Mouse (Mus musculus) thymus, adult 2 months (tissue): ENCODE data around the gene Megf11. TPM values are rescaled to one million over a fixed set of nuclear protein-coding genes. Genes with fewer than 3 reads are reported as not detected.

Experiments
- DNase-seq: peaks from one replicate; pipeline ENCODE4 v3.0.0; 2021
- H3K27ac ChIP-seq: fragments of 200-500 bp; 2 replicates; pipeline ENCODE4 v1.5.1; 2012; ENCODE audit warnings: low read length, control low read depth; ENCODE audit not compliant: control insufficient read depth, insufficient read depth
- H3K27me3 ChIP-seq: fragments of 200-500 bp; 2 replicates; pipeline ENCODE4 v1.6.1; 2012; ENCODE audit warnings: mild to moderate bottlenecking, low read length, moderate library complexity, mixed read lengths; ENCODE audit not compliant: control insufficient read depth, insufficient read depth
- H3K36me3 ChIP-seq: fragments of 200-500 bp; 2 replicates; pipeline ENCODE4 v1.6.1; 2012; ENCODE audit warnings: mild to moderate bottlenecking, low read length, moderate library complexity; ENCODE audit not compliant: control insufficient read depth, insufficient read depth
- H3K4me1 ChIP-seq: fragments of 200-500 bp; replicated peaks from 2 replicates; pipeline ENCODE4 v1.6.1; 2012; ENCODE audit warnings: low read length; ENCODE audit not compliant: control insufficient read depth, insufficient read depth
- H3K4me3 ChIP-seq: fragments of 200-500 bp; 2 replicates; pipeline ENCODE4 v1.5.1; 2012; ENCODE audit warnings: mild to moderate bottlenecking, low read length, control low read depth, moderate library complexity; ENCODE audit not compliant: control insufficient read depth, insufficient read depth
- CTCF ChIP-seq: fragments of 200-500 bp; IDR thresholded peaks from 2 replicates; pipeline ENCODE4 v1.5.1; 2012; ENCODE audit warnings: mild to moderate bottlenecking, control low read depth, low read length, moderate library complexity, borderline replicate concordance; ENCODE audit not compliant: control insufficient read depth, poor library complexity, insufficient read depth; ENCODE audit errors: extremely low read depth
- POLR2A ChIP-seq: fragments of 200-500 bp; IDR thresholded peaks from 2 replicates; pipeline ENCODE4 v1.6.1; 2012; ENCODE audit warnings: mild to moderate bottlenecking, low read length, control low read depth, moderate library complexity; ENCODE audit not compliant: control insufficient read depth, poor library complexity, insufficient read depth; ENCODE audit errors: extremely low read depth
- WGBS: fragments of 180-500 bp; shearing (Covaris S2); methylation state at CpG from one replicate; pipeline ENCODE4 v1.1.7; 2018; 5-methylcytosine and 5-hydroxymethylcytosine counted together
- polyA plus RNA-seq: library from polyadenylated mRNA; depleted of rRNA; stranded (reverse); fragments of >200 nt; gene quantifications from 2 replicates; pipeline ENCODE4 v1.2.3, GENCODE M21; 2012

Megf11 gene
- polyA plus RNA-seq, 1 experiment: 0.70 TPM

GRCm38 (mm10) chr9:64572629-64573190, 187.3 kb downstream of the Megf11 start:
- Histone ChIP-seq H3K4me3 (no peak overlapping the region), H3K27me3 (no peaks in the 10 kb centered on the region), H3K27ac (no peak overlapping the region), H3K4me1 (no peaks in the 10 kb centered on the region), H3K36me3 (no peaks in the 10 kb centered on the region)
- WGBS: 80% methylated on average over 7 of the region's 7 CpGs
- TF ChIP-seq CTCF: no peak
- TF ChIP-seq POLR2A: no peak
- no peak for DNase-seq

GRCm38 (mm10) chr9:64575658-64576057, 190.2 kb downstream of the Megf11 start:
- H3K27me3 ChIP-seq: no peaks in the 10 kb centered on the region
- TF ChIP-seq POLR2A (no peak), CTCF (no peak)
- no peak for DNase-seq
- H3K27ac ChIP-seq: no peak overlapping the region
- H3K4me3 ChIP-seq: no peak overlapping the region
- H3K36me3 ChIP-seq: no peaks in the 10 kb centered on the region
- no peaks in the 10 kb centered on the region for H3K4me1 ChIP-seq

GRCm38 (mm10) chr9:64576143-64576878, 190.9 kb downstream of the Megf11 start:
- H3K27me3 ChIP-seq: no peaks in the 10 kb centered on the region

GRCm38 (mm10) chr9:64577156-64577555, 191.7 kb downstream of the Megf11 start:
- TF ChIP-seq POLR2A (no peak), CTCF (no peak)
- Histone ChIP-seq H3K36me3 (no peaks in the 10 kb centered on the region), H3K27me3 (no peaks in the 10 kb centered on the region), H3K4me1 (no peaks in the 10 kb centered on the region), H3K4me3 (no peak overlapping the region), H3K27ac (no peak overlapping the region)
- DNase-seq: no peak
- 93% methylated on average over 3 of the region's 3 CpGs for WGBS

More at GRCm38 (mm10) chr9:64576143-64576878, 190.9 kb downstream of the Megf11 start:
- Histone ChIP-seq H3K36me3 (no peaks in the 10 kb centered on the region), H3K4me1 (no peaks in the 10 kb centered on the region), H3K4me3 (no peak overlapping the region), H3K27ac (no peak overlapping the region)
- TF ChIP-seq CTCF: no peak
- no peak for TF ChIP-seq POLR2A
- WGBS: 85% methylated on average over 5 of the region's 5 CpGs
- no peak for DNase-seq

- TF ChIP-seq CTCF: no peak
- TF ChIP-seq POLR2A: no peak
- no peaks in the 10 kb centered on the region for H3K4me1 ChIP-seq
- DNase-seq: no peak
- no peaks in the 10 kb centered on the region for H3K36me3 ChIP-seq
- H3K27ac ChIP-seq: no peak overlapping the region
- no peaks in the 10 kb centered on the region for H3K27me3 ChIP-seq
- H3K4me3 ChIP-seq: no peak overlapping the region
These were observed 192.6 kb downstream of the Megf11 start for GRCm38 (mm10) chr9:64578014-64578413.

GRCm38 (mm10) chr9:64579306-64579705, 193.9 kb downstream of the Megf11 start:
- DNase-seq: no peak
- WGBS: 68% methylated on average over 1 of the region's 1 CpGs
- Histone ChIP-seq H3K4me1 (no peaks in the 10 kb centered on the region), H3K36me3 (no peaks in the 10 kb centered on the region), H3K27me3 (no peaks in the 10 kb centered on the region), H3K4me3 (no peak overlapping the region), H3K27ac (no peak overlapping the region)
- TF ChIP-seq POLR2A (no peak), CTCF (no peak)
